Mouse (Mus musculus) MEL (cell line): ENCODE measurements around the gene Schip1.

Experiments used
- EP300 ChIP-seq, 2 experiments: IDR thresholded peaks; 2 replicates each; pipeline ENCODE4 v1.6.1; 2011; ENCODE audit warnings: improper control_type of control experiment in 2 of 2, low read length in 2 of 2, low read depth in 1 of 2, mild to moderate bottlenecking in 1 of 2
- MEF2A ChIP-seq: IDR thresholded peaks from 2 replicates; pipeline ENCODE4 v1.6.1; 2014; ENCODE audit warnings: low read depth, mild to moderate bottlenecking, inconsistent platforms, low read length, improper control_type of control experiment; ENCODE audit not compliant: poor library complexity, insufficient replicate concordance, severe bottlenecking; ENCODE audit errors: extremely low read depth
- MXI1 ChIP-seq: IDR thresholded peaks from 2 replicates; pipeline ENCODE4 v1.6.1; 2011; ENCODE audit warnings: mild to moderate bottlenecking, low read depth, low read length, improper control_type of control experiment
- NELFE ChIP-seq: IDR thresholded peaks from 2 replicates; pipeline ENCODE4 v1.6.1; 2011; ENCODE audit warnings: low read depth, low read length, improper control_type of control experiment

DNA sequence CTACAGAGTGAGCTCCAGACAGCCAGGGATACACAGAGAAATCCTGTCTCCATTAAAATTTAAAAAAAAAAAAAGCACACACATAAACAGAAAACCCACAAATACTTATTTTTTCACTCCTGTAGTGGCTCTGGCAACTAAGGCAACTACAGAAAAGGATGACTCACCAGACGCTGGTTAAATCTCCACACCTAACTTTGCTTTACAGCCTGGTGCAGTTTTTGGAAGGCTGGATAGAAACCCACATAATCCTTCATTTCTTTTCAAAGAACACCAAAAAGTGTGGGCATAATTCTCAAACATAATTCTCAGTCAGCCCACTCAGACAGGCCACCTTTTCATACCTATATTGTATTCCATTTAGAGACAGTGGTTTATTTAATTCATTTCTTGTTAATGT lies 574.1 kb downstream of the Schip1 start:
- TF ChIP-seq MXI1 (no peak), EP300 (IDR thresholded peaks at IDR 0.05; ENCODE audit: low read depth in 1 of 2, low read length in 2 of 2) (no peak), NELFE (no peak), MEF2A (no peak)
